ENCODE assay signal across 19 mouse cellular contexts in genomic region chr11:84962536-84962935, GRCm38 (mm10). TPM values are rescaled to one million over a fixed set of nuclear protein-coding genes. Genes with fewer than 3 reads are reported as not detected.
A peak's percentile ranks its signal among the peaks of the same experiment; 100 is the strongest.
DNase-seq lines count a peak whose midpoint lies in the region; TF ChIP-seq lines count a peak whose summit lies in the region.
"Had no signal": no experiment of that assay in that cellular context is flagged by ENCODE, and none has a peak within 500 bp of the region (broad histone marks: within the 10 kb centered on the region; RNA-seq: fewer than 3 reads in every experiment).

No protein-coding gene starts in this region.

- H3K36me3 ChIP-seq in small intestine, adult 2 months (ENCODE audit: control insufficient read depth, insufficient read depth, low read length): peaks cover 5% of the 10 kb centered on the region; the same call in 1 of the 2 replicates
- H3K36me3 ChIP-seq: embryonic facial prominence, embryonic 13.5 days; embryonic facial prominence, embryonic 15.5 days; forebrain, embryonic 10.5 days; forebrain, embryonic 12.5 days had no signal

- 0 out of 2 replicates have a peak overlapping the region, but pooled peaks have one; percentile 16 for H3K27ac ChIP-seq in small intestine, adult 2 months (ENCODE audit: insufficient read depth, low read depth, low read length)
- H3K27ac ChIP-seq: embryonic facial prominence, embryonic 13.5 days; embryonic facial prominence, embryonic 15.5 days; forebrain, embryonic 10.5 days; forebrain, embryonic 12.5 days had no signal

- peak; percentile 33 for DNase-seq in cerebellum, adult 8-10 months
- DNase-seq in cerebellum, postnatal 36 days: no peak
- DNase-seq in cerebellum, adult 9-11 months: peak; percentile 49
- DNase-seq in cerebellum, postnatal 14 days: no peak
- DNase-seq in kidney, postnatal 36 days: peak; percentile 35 to 54
- no peak for DNase-seq in kidney, postnatal 4 days
- no peak for DNase-seq in spleen, postnatal 10 days (ENCODE audit: low spot score in 2 of 2)
- DNase-seq: adrenal gland, adult 2 months; adrenal gland, postnatal 14 days; adrenal gland, postnatal 36 days; cerebellum, adult 11 months; embryo, embryonic 11 days had no signal

- no peaks in the 10 kb centered on the region for H3K27me3 ChIP-seq in small intestine, adult 2 months (ENCODE audit: control insufficient read depth, insufficient read depth, low read length)

- no peak overlapping the region for H3K4me3 ChIP-seq in small intestine, adult 2 months (ENCODE audit: low read depth, low read length)
- H3K4me3 ChIP-seq: embryonic facial prominence, embryonic 13.5 days; embryonic facial prominence, embryonic 15.5 days; erythroblast, embryonic 14.5 days; forebrain, embryonic 10.5 days; forebrain, embryonic 12.5 days had no signal

- no peak for TF ChIP-seq CTCF in small intestine, adult 2 months (IDR thresholded peaks at IDR 0.05; ENCODE audit: extremely low read depth, insufficient read length, insufficient replicate concordance, low read depth, low read length)

- peaks cover 60% of the 10 kb centered on the region for H3K4me1 ChIP-seq in small intestine, adult 2 months (ENCODE audit: control insufficient read depth, insufficient read depth, insufficient read length, low read length)

- 19% methylated on average over 4 of the region's 4 CpGs for WGBS in small intestine, adult 2 months

- TF ChIP-seq POLR2A in small intestine, adult 2 months (IDR thresholded peaks at IDR 0.05; ENCODE audit: low read depth, low read length): no peak

RNA-seq across cellular contexts. Expression of gene Car4, which starts 5.0 kb away (rescaled TPM):
- polyA plus RNA-seq in small intestine, adult 2 months (2012; rRNA removed): 13.9 and 46.7 TPM in 2 replicates
- polyA plus RNA-seq: C2C12; embryonic facial prominence, embryonic 13.5 days; erythroblast, embryonic 14.5 days had no signal

RNA-seq across cellular contexts. Expression of gene Znhit3, which starts 46.4 kb away (rescaled TPM):
- 3.3 and 4.3 TPM in 2 replicates for polyA plus RNA-seq in small intestine, adult 2 months (2012; rRNA removed)

Comparison
In these comparisons a context has a peak if more than half of its experiments do, and no peak if none do; other contexts are left out.
1. DNase-seq: peak in cerebellum, adult 8-10 months (single experiment), cerebellum, adult 9-11 months (single experiment) and kidney, postnatal 36 days (2 of 2); none in cerebellum, postnatal 36 days (0 of 2), cerebellum, postnatal 14 days (0 of 2), kidney, postnatal 4 days (0 of 2) and spleen, postnatal 10 days (0 of 2).